ENCODE assay signal across 21 mouse cellular contexts in genomic region chr1:41349798-41350758, GRCm38 (mm10).
A peak's percentile ranks its signal among the peaks of the same experiment; 100 is the strongest.
DNase-seq lines count a peak whose midpoint lies in the region; ATAC-seq lines count a peak whose summit lies in the region.
"Had no signal": no experiment of that assay in that cellular context is flagged by ENCODE, and none has a peak within 500 bp of the region (broad histone marks: within the 10 kb centered on the region; RNA-seq: fewer than 3 reads in every experiment).

No protein-coding gene starts in this region.

- H3K27ac ChIP-seq in hindbrain, embryonic 15.5 days (replicated peaks) = no peak overlapping the region
- H3K27ac ChIP-seq in hindbrain, embryonic 11.5 days (ENCODE audit: low read depth, low read length) = no peak overlapping the region
- H3K27ac ChIP-seq in midbrain, embryonic 13.5 days = no peak overlapping the region
- H3K27ac ChIP-seq: kidney, embryonic 15.5 days; liver, embryonic 13.5 days had no signal

- 48% methylated on average over 16 of the region's 16 CpGs for WGBS in hindbrain, embryonic 15.5 days
- WGBS in hindbrain, embryonic 11.5 days = 70% methylated on average over 16 of the region's 16 CpGs
- 41% methylated on average over 16 of the region's 16 CpGs for WGBS in midbrain, embryonic 13.5 days

- no peak overlapping the region for H3K4me3 ChIP-seq in hindbrain, embryonic 15.5 days
- H3K4me3 ChIP-seq in hindbrain, embryonic 11.5 days (ENCODE audit: low read depth, low read length) = no peak overlapping the region
- no peak overlapping the region for H3K4me3 ChIP-seq in midbrain, embryonic 13.5 days (replicated peaks)
- H3K4me3 ChIP-seq: kidney, embryonic 15.5 days; liver, embryonic 13.5 days had no signal

- H3K4me2 ChIP-seq in hindbrain, embryonic 15.5 days = 0 out of 2 replicates have a peak overlapping the region, but pooled peaks have one; percentile 17
- no peak overlapping the region for H3K4me2 ChIP-seq in hindbrain, embryonic 11.5 days (replicated peaks; ENCODE audit: low read depth, low read length)
- H3K4me2 ChIP-seq in midbrain, embryonic 13.5 days (replicated peaks) = peak overlapping the region; percentile 36
- H3K4me2 ChIP-seq: kidney, embryonic 15.5 days; liver, embryonic 13.5 days had no signal

- peak; percentile 17 to 28 for DNase-seq in cerebellum, postnatal 10 days
- DNase-seq in cerebellum, adult 11 months = no peak
- no peak for DNase-seq in hindbrain, embryonic 11.5 days (ENCODE audit: low spot score)
- DNase-seq in retina, postnatal 1 day = peak; percentile 54
- no peak for DNase-seq in spleen, postnatal 4 days (ENCODE audit: low spot score in 2 of 2)
- DNase-seq in heart, postnatal 25 days (ENCODE audit: low spot score) = no peak
- DNase-seq: adrenal gland, adult 2 months; cerebellum, adult 18-20 months; cerebellum, postnatal 36 days; embryo, embryonic 11 days; kidney, postnatal 36 days; layer of hippocampus, adult 9-11 months; liver, embryonic 13.5 days; lung, adult 2 months; right cerebral cortex, postnatal 25 days; spleen, adult 18-20 months; thymus, postnatal 14 days had no signal

- H3K36me3 ChIP-seq in hindbrain, embryonic 15.5 days = no peaks in the 10 kb centered on the region
- H3K36me3 ChIP-seq in hindbrain, embryonic 11.5 days (ENCODE audit: control insufficient read depth, insufficient read depth, low read length) = no peaks in the 10 kb centered on the region
- no peaks in the 10 kb centered on the region for H3K36me3 ChIP-seq in midbrain, embryonic 13.5 days
- H3K36me3 ChIP-seq: kidney, embryonic 15.5 days; liver, embryonic 13.5 days had no signal

- ATAC-seq in hindbrain, embryonic 15.5 days (ENCODE audit: low FRiP score, low read depth) = no peak
- ATAC-seq in hindbrain, embryonic 11.5 days (ENCODE audit: low FRiP score) = no peak
- ATAC-seq in midbrain, embryonic 13.5 days = 0 out of 2 replicates have a peak, but pooled peaks have one; percentile 55
- ATAC-seq: intestine, postnatal 0 days had no signal

- no peaks in the 10 kb centered on the region for H3K27me3 ChIP-seq in hindbrain, embryonic 15.5 days
- no peaks in the 10 kb centered on the region for H3K27me3 ChIP-seq in hindbrain, embryonic 11.5 days (ENCODE audit: control insufficient read depth, insufficient read depth, low read length)
- H3K27me3 ChIP-seq in midbrain, embryonic 13.5 days = no peaks in the 10 kb centered on the region
- H3K27me3 ChIP-seq: kidney, embryonic 15.5 days; liver, embryonic 13.5 days had no signal

- H3K4me1 ChIP-seq in hindbrain, embryonic 15.5 days (replicated peaks) = no peaks in the 10 kb centered on the region
- no peaks in the 10 kb centered on the region for H3K4me1 ChIP-seq in hindbrain, embryonic 11.5 days (replicated peaks; ENCODE audit: control insufficient read depth, insufficient read depth, low read length)
- peaks cover 8% of the 10 kb centered on the region; the same call in 1 of the 2 replicates for H3K4me1 ChIP-seq in midbrain, embryonic 13.5 days (replicated peaks)
- H3K4me1 ChIP-seq: kidney, embryonic 15.5 days; liver, embryonic 13.5 days had no signal

- no peaks in the 10 kb centered on the region for H3K9me3 ChIP-seq in hindbrain, embryonic 15.5 days
- H3K9me3 ChIP-seq in hindbrain, embryonic 11.5 days (ENCODE audit: control insufficient read depth, low read length) = no peaks in the 10 kb centered on the region
- H3K9me3 ChIP-seq in midbrain, embryonic 13.5 days = no peaks in the 10 kb centered on the region
- H3K9me3 ChIP-seq: kidney, embryonic 15.5 days; liver, embryonic 13.5 days had no signal

- intact Hi-C loops in heart, postnatal 25 days (cut with DNase I) = no loop called here

- H3K9ac ChIP-seq in hindbrain, embryonic 15.5 days = no peak overlapping the region
- H3K9ac ChIP-seq in hindbrain, embryonic 11.5 days (ENCODE audit: low read depth, low read length) = no peak overlapping the region
- no peak overlapping the region for H3K9ac ChIP-seq in midbrain, embryonic 13.5 days (replicated peaks)
- H3K9ac ChIP-seq: kidney, embryonic 15.5 days; liver, embryonic 13.5 days had no signal

Comparison
In these comparisons a context has a peak if more than half of its experiments do, and no peak if none do; other contexts are left out.
1. DNase-seq: peak in cerebellum, postnatal 10 days (2 of 2) and retina, postnatal 1 day (single experiment); none in cerebellum, adult 11 months (single experiment), hindbrain, embryonic 11.5 days (single experiment), spleen, postnatal 4 days (0 of 2) and heart, postnatal 25 days (single experiment).